Comparison of ENCODE assay signal across 15 mouse cellular contexts in the genomic region with DNA sequence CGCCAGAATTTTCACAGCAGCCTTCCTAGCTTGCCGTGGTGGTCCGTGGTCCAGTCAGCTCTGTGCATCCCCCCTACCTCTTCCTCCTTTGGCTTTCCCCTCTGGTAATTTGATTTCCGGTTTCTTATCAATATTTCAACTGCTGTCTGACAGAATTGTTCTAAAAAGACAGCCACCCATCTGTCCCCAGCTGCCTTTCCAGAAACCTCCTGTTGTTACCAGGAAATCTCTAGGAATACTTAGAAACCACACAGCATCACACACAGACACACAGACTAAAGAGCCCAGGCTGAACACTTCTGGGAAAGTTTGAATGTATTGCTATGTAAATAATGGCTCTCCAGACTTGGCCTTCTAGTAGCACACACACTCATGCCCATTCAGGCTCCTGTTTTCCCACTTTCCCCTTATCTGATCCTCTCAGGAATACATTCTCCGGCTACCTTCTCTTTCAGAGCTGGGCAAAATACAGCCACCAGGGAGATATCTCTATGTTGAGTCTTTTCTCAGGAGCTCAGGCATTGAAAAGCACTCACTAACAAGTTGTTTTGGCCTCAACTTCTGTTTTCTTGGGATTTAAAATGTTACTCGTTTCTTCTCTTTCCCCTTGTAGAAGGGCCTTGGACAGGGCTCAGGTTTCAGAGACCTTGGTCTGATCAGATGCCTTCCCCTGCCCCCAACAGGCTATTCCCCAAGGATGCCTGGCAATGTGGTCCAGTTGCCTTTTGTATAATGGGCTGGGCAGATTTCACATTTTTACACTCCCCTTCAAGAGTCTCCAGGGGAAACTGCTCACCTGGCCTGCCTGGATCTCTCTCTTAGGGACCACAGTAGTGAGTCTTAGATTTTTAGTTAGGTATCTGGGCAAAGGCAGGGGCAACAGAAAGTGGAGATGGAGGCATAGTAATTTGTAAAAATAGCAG. TPM values are rescaled to one million over a fixed set of nuclear protein-coding genes. Genes with fewer than 3 reads are reported as not detected.
DNase-seq lines count a peak whose midpoint lies in the region; ATAC-seq and TF ChIP-seq lines count a peak whose summit lies in the region.
"Had no signal": no experiment of that assay in that cellular context is flagged by ENCODE, and none has a peak within 500 bp of the region (broad histone marks: within the 10 kb centered on the region; RNA-seq: fewer than 3 reads in every experiment).

No protein-coding gene starts in this region.

- H3K4me3 ChIP-seq in heart, embryonic 10.5 days: no peak overlapping the region
- no peak overlapping the region for H3K4me3 ChIP-seq in kidney, embryonic 16.5 days (ENCODE audit: low read length)
- H3K4me3 ChIP-seq in kidney, adult 2 months (ENCODE audit: insufficient read depth, low read depth, low read length): no peak overlapping the region
- no peak overlapping the region for H3K4me3 ChIP-seq in MEL (ENCODE audit: control insufficient read depth in 1 of 2, insufficient read depth in 1 of 2, low read depth in 2 of 2, low read length in 2 of 2)
- H3K4me3 ChIP-seq in embryonic facial prominence, embryonic 11.5 days (ENCODE audit: low read depth, low read length): no peak overlapping the region
- H3K4me3 ChIP-seq: forebrain, embryonic 13.5 days; heart, embryonic 15.5 days had no signal

- no peak for ATAC-seq in kidney, embryonic 16.5 days (ENCODE audit: low FRiP score, low TSS enrichment)
- no peak for ATAC-seq in embryonic facial prominence, embryonic 11.5 days (replicated peaks; ENCODE audit: insufficient number of reproducible peaks, low FRiP score, low TSS enrichment, low read depth)
- ATAC-seq: forebrain, embryonic 13.5 days had no signal

- H3K4me1 ChIP-seq in heart, embryonic 10.5 days: peaks cover 51% of the 10 kb centered on the region
- peaks cover 56% of the 10 kb centered on the region for H3K4me1 ChIP-seq in kidney, embryonic 16.5 days (ENCODE audit: insufficient read depth, low read length)
- peaks cover 2% of the 10 kb centered on the region; the same call in 1 of the 2 replicates for H3K4me1 ChIP-seq in kidney, adult 2 months (ENCODE audit: control insufficient read depth, insufficient read depth, low read length)
- H3K4me1 ChIP-seq in MEL (ENCODE audit: control insufficient read depth in 1 of 2, insufficient read depth in 2 of 2, low read length in 2 of 2): peaks cover 2 to 24% of the 10 kb centered on the region in 2 experiments; a peak in 3 of 4 replicates
- peaks cover 16% of the 10 kb centered on the region for H3K4me1 ChIP-seq in embryonic facial prominence, embryonic 11.5 days (ENCODE audit: control insufficient read depth, insufficient read depth, low read length)

- peaks cover 47% of the 10 kb centered on the region for H3K27me3 ChIP-seq in heart, embryonic 10.5 days (ENCODE audit: insufficient read depth, poor library complexity, severe bottlenecking)
- peaks cover 15% of the 10 kb centered on the region; the same call in 1 of the 2 replicates for H3K27me3 ChIP-seq in kidney, embryonic 16.5 days (ENCODE audit: insufficient read depth, low read length)
- H3K27me3 ChIP-seq in kidney, adult 2 months (replicated peaks; ENCODE audit: control insufficient read depth, insufficient read depth, low read length): no peaks in the 10 kb centered on the region
- no peaks in the 10 kb centered on the region for H3K27me3 ChIP-seq in MEL (ENCODE audit: control insufficient read depth in 1 of 2, insufficient read depth in 2 of 2, low read length in 2 of 2)
- H3K27me3 ChIP-seq in embryonic facial prominence, embryonic 11.5 days (ENCODE audit: control insufficient read depth, insufficient read depth, low read length): 0 out of 2 replicates have a peak, but pooled peaks cover 3% of the 10 kb centered on the region

- no peaks in the 10 kb centered on the region for H3K36me3 ChIP-seq in heart, embryonic 10.5 days
- no peaks in the 10 kb centered on the region for H3K36me3 ChIP-seq in kidney, embryonic 16.5 days (ENCODE audit: insufficient read depth, low read length)
- no peaks in the 10 kb centered on the region for H3K36me3 ChIP-seq in kidney, adult 2 months (ENCODE audit: control insufficient read depth, insufficient read depth, low read length)
- H3K36me3 ChIP-seq in MEL (ENCODE audit: control insufficient read depth in 1 of 2, insufficient read depth in 2 of 2, low read length in 2 of 2): peaks cover 0 to 9% of the 10 kb centered on the region in 2 experiments; a peak in 2 of 4 replicates
- H3K36me3 ChIP-seq in embryonic facial prominence, embryonic 11.5 days (replicated peaks; ENCODE audit: control insufficient read depth, insufficient read depth, low read depth, low read length): no peaks in the 10 kb centered on the region
- H3K36me3 ChIP-seq: heart, embryonic 15.5 days had no signal

- no peak for TF ChIP-seq CTCF in kidney, adult 2 months (conservative IDR thresholded peaks at IDR 0.05; ENCODE audit: insufficient read depth, insufficient read length, low read depth, low read length)
- no peak for TF ChIP-seq CTCF in MEL (IDR thresholded peaks at IDR 0.05 in 2 of 3, conservative IDR thresholded peaks at IDR 0.05 in 1 of 3; ENCODE audit: control insufficient read depth in 1 of 3, insufficient read depth in 1 of 3, low read depth in 2 of 3, low read length in 3 of 3, poor library complexity in 1 of 3, severe bottlenecking in 1 of 3)

- no peaks in the 10 kb centered on the region for H3K79me2 ChIP-seq in MEL (ENCODE audit: control insufficient read depth, insufficient read depth, low read length, poor library complexity)

- 9% methylated on average over 6 of the region's 6 CpGs for WGBS in heart, embryonic 10.5 days
- 13% methylated on average over 6 of the region's 6 CpGs for WGBS in kidney, embryonic 16.5 days
- 55% methylated on average over 6 of the region's 6 CpGs for WGBS in kidney, adult 2 months
- WGBS in embryonic facial prominence, embryonic 11.5 days: 4% methylated on average over 6 of the region's 6 CpGs

- H3K9ac ChIP-seq in kidney, embryonic 16.5 days (replicated peaks; ENCODE audit: low read length): no peak overlapping the region
- H3K9ac ChIP-seq in MEL (ENCODE audit: control insufficient read depth, low read depth, low read length, poor library complexity, severe bottlenecking): peak overlapping the region; percentile 36; the same call in 1 of the 2 replicates
- no peak overlapping the region for H3K9ac ChIP-seq in embryonic facial prominence, embryonic 11.5 days (replicated peaks; ENCODE audit: low read length)
- H3K9ac ChIP-seq: forebrain, embryonic 13.5 days; heart, embryonic 15.5 days had no signal

- TF ChIP-seq POLR2A in kidney, adult 2 months (IDR thresholded peaks at IDR 0.05; ENCODE audit: low read depth, low read length): no peak
- no peak for TF ChIP-seq POLR2A in MEL (IDR thresholded peaks at IDR 0.05; ENCODE audit: control insufficient read depth in 1 of 2, insufficient read depth in 1 of 2, low read depth in 1 of 2, low read length in 2 of 2, poor library complexity in 1 of 2)

- no peak for TF ChIP-seq RAD21 in MEL (IDR thresholded peaks at IDR 0.05; ENCODE audit: low read depth, low read length)

- peak in 1 of 2 experiments; percentile 31; a peak in 2 of 4 replicates for TF ChIP-seq EP300 in MEL (IDR thresholded peaks at IDR 0.05; ENCODE audit: low read depth in 1 of 2, low read length in 2 of 2)

- no peaks in the 10 kb centered on the region for H3K9me3 ChIP-seq in heart, embryonic 10.5 days
- no peaks in the 10 kb centered on the region for H3K9me3 ChIP-seq in kidney, embryonic 16.5 days (ENCODE audit: low read length)
- no peaks in the 10 kb centered on the region for H3K9me3 ChIP-seq in MEL (replicated peaks; ENCODE audit: insufficient read depth, low read length)
- no peaks in the 10 kb centered on the region for H3K9me3 ChIP-seq in embryonic facial prominence, embryonic 11.5 days (replicated peaks; ENCODE audit: control insufficient read depth, low read length)
- H3K9me3 ChIP-seq: forebrain, embryonic 13.5 days; heart, embryonic 15.5 days had no signal

- no peak overlapping the region for H3K4me2 ChIP-seq in kidney, embryonic 16.5 days (replicated peaks; ENCODE audit: low read depth, low read length)
- H3K4me2 ChIP-seq in embryonic facial prominence, embryonic 11.5 days (ENCODE audit: low read depth, low read length): 0 out of 2 replicates have a peak overlapping the region, but pooled peaks have one; percentile 19
- H3K4me2 ChIP-seq: forebrain, embryonic 13.5 days; heart, embryonic 15.5 days had no signal

- intact Hi-C loops in heart, postnatal 25 days (cut with DNase I): loop anchor here (5.0 kb wide), 1 partner anchor 102 kb away; no protein-coding TSS in a partner anchor

- no peak for DNase-seq in heart, embryonic 10.5 days (ENCODE audit: low spot score)
- no peak for DNase-seq in heart, postnatal 25 days (ENCODE audit: low spot score)
- no peak for DNase-seq in kidney, adult 2 months
- peak; percentile 44 for DNase-seq in MEL (ENCODE audit: low read depth, low spot score)
- peak; percentile 43 for DNase-seq in embryonic facial prominence, embryonic 11.5 days (ENCODE audit: low spot score)
- no peak for DNase-seq in adipocyte (ENCODE audit: low spot score)
- DNase-seq in cerebellum, adult 9-10 months: no peak
- DNase-seq: kidney, adult 11 months; layer of hippocampus, adult 9-11 months; left cerebral cortex, postnatal 4 days; lung, postnatal 36 days; right cerebral cortex, postnatal 14 days had no signal

- peak overlapping the region; percentile 56 for H3K27ac ChIP-seq in heart, embryonic 10.5 days
- peak overlapping the region; percentile 45; the same call in 1 of the 2 replicates for H3K27ac ChIP-seq in kidney, embryonic 16.5 days (ENCODE audit: low read length)
- no peak overlapping the region for H3K27ac ChIP-seq in kidney, adult 2 months (ENCODE audit: insufficient read depth, low read depth, low read length)
- H3K27ac ChIP-seq in MEL (ENCODE audit: control insufficient read depth, low read depth, low read length): peak overlapping the region; percentile 37; the same call in 1 of the 2 replicates
- H3K27ac ChIP-seq in embryonic facial prominence, embryonic 11.5 days (replicated peaks; ENCODE audit: low read depth, low read length): peak overlapping the region; percentile 63
- H3K27ac ChIP-seq: forebrain, embryonic 13.5 days; heart, embryonic 15.5 days had no signal

TF ChIP-seq in MEL, 35 proteins besides CTCF, POLR2A, EP300 and RAD21 (continues in another document):
- no peak for TF ChIP-seq ZNF384 (IDR thresholded peaks at IDR 0.05; ENCODE audit: low read depth, low read length)
- TF ChIP-seq ETS1 (IDR thresholded peaks at IDR 0.05; ENCODE audit: low read depth, low read length): peak; percentile 33; the same call in 1 of the 2 replicates
- TF ChIP-seq BHLHE40 (IDR thresholded peaks at IDR 0.05; ENCODE audit: borderline replicate concordance, low read depth, low read length): no peak

RNA-seq across cellular contexts. Expression of gene Fli1, which starts 7.1 kb away (rescaled TPM):
- polyA plus RNA-seq in heart, embryonic 10.5 days (2016; fragmentation: Nextera tagmentation; extraction: Ambion mirVana): 17.5 and 20.8 TPM in 2 replicates
- 10 to 100 TPM; 26.4 to 28.2 TPM for total RNA-seq in heart, postnatal 25 days (2021)
- polyA plus RNA-seq in kidney, embryonic 16.5 days (2015; fragmentation: Nextera tagmentation; extraction: Ambion mirVana): 29.4 and 30.3 TPM in 2 replicates
- 7.2 and 9.6 TPM in 2 replicates for polyA plus RNA-seq in kidney, adult 2 months (2012; rRNA removed)
- total RNA-seq in MEL (2012; rRNA removed): 22.1 and 24.3 TPM in 2 replicates
- 100 to 1,000 TPM in 1 of 2 experiments, 10 to 100 TPM in 1; 13.8 to 171 TPM for polyA plus RNA-seq in MEL (2012; ENCODE audit: insufficient read depth in 1 of 2, insufficient read length in 2 of 2, low read depth in 1 of 2, low replicate concordance in 2 of 2, missing spikeins in 1 of 2)
- 42.1 and 48.0 TPM in 2 replicates for polyA plus RNA-seq in embryonic facial prominence, embryonic 11.5 days (2014; fragmentation: Nextera tagmentation; extraction: Ambion mirVana)

Comparison
In these comparisons a context has a peak if more than half of its experiments do, and no peak if none do; other contexts are left out.
1. DNase-seq: peak in MEL (single experiment) and embryonic facial prominence, embryonic 11.5 days (single experiment); none in heart, embryonic 10.5 days (single experiment), heart, postnatal 25 days (single experiment), kidney, adult 2 months (single experiment), adipocyte (single experiment) and cerebellum, adult 9-10 months (single experiment).